Mouse (Mus musculus) thymus, adult 18-20 months (tissue): Measurements from ENCODE around the gene Klf13.

Experiments used
- DNase-seq, 2 experiments: peaks; one replicate each; pipeline ENCODE4 v3.0.0; 2022; ENCODE audit warnings: mixed read lengths in 2 of 2

Klf13 gene

DNA sequence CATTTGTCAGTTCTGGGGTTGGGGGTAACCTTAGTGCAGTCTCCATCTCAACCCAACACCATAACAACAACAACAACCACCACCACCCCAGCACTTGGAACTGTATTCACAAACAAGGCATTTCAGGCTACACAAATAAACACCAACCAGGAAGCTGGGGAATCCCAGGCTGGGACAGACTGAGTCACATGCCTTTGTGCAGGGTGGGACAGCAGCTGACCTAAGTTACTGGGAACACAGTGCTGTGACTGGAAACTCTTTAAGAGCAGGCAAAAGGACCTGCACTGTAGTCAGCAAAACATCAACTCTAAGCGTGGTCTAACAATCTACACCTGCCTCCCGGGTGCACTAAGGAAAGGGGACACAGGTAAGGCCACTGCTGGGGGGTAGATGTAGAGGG, 33.5 kb downstream of the Klf13 start:
- DNase-seq, result no peak

DNA sequence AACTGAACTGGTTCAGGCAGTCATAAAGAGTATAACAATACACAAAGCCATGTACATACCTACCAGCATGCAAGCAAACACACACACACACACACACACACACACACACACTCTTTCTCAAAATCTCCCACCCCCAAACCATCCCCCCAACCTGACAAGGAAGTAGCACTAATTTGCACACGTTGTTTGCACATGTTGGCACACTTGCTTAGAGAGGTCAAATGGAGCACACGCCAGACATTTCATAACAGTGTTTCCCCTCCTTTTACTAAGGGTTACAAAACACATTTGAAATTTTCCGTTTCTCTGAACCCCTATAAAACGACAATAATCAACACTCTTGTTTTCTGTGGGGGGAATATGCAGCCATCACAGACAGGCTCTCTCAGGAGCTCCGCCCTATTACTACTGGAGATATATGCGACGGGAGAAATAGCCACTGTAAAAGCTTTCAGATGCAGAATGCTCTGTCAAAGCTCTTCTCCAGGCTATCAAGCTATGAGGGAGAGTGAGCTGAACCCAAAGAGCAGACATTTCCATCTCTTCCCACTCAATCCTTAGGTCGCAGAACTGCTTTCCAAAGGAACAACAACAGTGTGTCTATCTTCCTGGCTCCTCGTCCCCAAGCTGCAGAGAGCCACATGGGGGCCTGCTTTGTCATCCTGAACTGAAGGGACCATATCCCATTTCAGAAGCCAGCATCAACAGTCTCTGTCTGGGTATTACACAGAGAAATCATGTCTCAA, 34.9 kb downstream of the Klf13 start:
- no peak for DNase-seq

DNA sequence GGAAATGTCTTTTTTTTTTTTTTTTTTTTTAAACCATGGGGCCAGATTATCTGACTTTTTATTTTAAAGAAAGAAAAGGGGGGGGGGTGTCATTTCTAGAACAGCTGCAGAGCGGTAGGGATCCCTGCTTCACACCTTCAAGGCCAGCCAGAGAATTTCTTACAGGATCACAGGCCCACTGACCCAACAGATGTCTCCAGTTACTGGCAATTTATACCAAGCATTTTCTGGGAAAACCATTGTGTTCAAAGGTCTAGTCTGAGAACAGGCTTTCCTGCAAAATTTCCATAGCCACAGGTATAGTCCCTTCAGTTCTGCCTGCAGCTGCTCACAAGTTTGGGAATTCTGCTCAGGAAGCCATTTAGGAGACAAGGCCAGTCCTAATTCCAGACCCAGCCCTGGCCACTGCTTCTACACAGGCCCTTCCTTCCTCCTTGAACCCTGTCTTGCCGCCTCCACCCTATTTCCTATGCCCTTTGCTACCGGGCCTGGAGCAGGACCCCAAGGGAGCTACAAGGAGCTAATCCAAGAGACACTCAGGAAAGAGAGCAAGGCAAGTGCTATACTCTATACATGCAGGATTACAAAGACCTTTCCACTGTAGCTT, 36.0 kb downstream of the Klf13 start:
- DNase-seq, result no peak

DNA sequence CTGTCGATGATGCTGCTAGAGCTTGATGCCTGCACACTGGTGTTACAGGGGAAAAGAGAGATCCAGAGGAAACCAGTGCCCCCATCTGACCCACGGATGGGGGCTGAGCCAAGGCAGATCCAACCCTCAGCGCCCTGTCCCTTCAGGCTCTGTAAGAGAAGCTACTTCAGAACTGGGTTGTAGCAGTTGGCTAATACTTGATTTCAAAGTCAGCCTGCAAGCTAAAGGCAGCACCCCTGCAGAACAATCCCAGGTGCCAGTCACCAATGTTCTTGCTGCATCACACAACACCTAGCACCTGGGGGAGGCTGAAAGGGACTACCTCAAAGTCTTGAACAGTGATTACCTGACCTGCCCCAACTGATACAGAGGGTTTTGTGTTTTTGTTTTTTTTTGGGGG, 36.8 kb downstream of the Klf13 start:
- DNase-seq, result peak in 1 of 2 experiments; percentile 54

DNA sequence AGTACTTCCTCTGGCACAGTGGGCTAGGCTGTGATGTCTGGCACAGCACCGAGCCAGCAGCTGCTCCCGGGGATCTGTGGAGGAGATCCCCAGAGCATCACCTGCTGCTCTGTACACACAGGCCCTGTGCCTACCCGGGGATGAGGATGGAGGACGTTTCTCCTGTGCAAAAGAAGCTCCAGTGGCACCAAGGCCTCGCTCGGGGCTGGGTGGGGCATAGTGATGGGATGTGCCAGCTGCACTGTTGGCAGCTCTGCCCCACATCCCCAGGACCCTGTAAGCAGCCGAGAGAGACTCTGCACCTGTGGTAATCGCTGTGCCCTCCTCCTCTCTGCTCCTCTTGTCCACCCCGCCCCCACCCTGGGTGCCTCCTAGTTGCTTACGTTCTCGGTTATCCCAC, 37.4 kb downstream of the Klf13 start:
- DNase-seq, result peak; percentile 86

DNA sequence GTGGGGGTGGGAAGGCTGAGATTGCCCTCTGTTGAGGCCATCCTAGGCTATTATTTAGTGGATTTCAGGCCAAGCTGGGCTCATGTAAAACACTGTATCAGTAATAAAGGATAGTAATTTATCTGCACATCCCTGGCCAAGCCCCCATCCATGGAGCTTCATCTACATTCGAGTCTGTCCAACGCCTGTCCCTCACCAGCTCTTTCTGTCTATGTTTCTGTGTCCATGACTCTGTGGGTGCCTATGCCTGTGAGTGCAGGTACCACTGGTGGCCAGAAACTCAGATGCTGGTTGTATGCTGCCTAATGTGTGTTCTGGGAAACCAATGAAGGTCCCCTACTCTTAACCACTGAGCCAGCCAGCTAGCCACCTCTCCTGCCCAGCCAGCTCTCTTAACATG, 38.3 kb downstream of the Klf13 start:
- DNase-seq, result no peak

DNA sequence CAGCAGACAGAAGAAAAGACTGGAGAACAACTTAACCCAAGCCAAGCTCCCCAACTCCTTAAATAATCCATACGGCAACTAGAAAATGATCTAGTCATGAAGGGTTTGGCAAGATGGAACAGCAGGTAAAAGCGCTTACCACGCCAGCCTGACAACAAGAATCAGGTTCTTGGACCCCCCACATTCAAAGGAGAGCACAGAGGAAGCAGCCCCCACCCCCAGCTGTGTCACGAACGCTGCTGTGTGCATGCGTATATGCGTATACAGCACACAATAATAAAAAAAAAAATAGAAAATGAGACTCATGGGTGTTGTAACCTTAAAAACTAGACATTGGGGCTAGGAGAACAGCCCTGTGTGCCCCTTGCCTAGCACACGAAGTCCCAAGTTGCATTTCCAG, 38.8 kb downstream of the Klf13 start:
- no peak for DNase-seq

DNA sequence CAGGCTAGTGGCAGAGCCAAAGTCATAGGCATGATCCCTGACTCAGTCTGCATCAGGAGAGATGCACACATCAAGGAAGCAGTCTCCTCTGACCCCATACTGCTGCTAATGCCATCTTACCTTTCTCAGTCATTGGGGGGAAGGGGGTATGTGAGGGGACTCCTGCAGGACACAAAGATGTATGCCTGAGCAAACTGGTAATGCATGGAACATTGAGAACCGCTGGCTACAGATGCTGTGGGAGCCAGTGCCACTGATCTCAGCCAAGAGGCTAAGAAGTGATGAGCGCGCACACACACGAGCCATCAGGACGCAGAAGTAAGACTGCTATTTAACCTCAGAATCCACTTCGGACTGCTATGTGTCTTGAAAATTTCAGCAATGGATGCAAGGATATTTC, 40.5 kb downstream of the Klf13 start:
- no peak for DNase-seq

DNA sequence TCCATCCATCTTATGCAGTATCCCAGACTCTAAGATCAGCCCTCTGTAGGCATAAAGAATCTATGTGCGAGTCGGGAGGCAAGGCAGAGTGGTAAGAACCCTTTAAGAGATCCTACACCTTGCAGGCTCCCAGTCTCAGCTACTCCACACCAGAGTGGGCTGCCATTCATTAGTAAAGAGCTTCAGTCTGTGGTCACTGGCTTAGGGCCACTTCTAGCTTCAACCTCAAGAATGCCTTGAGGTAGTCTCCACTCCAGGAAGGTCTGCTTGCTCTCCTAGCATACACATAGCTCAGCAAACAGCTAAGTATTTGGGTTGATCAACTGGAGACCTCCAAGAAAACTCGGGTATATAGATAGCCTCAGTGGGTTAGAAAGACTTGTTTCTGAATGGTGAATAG, 41.1 kb downstream of the Klf13 start:
- DNase-seq, result no peak

DNA sequence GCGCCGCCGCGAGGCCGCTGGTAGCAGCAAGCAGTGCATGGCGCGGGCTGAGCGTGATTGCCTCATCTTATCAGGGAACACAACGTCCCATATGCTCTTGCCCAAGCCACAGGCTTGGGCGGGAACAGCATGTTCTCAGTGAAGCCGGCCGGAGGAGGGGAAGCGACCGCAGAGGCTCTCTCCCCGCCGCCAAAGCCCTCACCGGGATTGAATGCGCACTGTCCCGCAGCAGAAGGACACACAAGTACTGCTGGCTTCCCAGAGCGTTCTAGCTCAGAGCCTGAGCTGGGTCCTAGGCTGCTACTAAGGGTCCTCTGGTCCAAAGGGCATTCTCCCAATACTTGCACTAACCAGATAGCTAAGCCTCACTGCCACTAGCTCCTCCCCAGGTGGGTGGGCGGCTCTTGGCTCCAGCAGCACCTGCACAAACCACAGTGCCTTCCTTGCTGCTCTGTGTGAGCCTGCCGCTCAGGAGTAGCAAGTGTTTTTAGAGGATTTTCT, 41.7 kb downstream of the Klf13 start:
- peak; percentile 77 to 83 for DNase-seq

DNA sequence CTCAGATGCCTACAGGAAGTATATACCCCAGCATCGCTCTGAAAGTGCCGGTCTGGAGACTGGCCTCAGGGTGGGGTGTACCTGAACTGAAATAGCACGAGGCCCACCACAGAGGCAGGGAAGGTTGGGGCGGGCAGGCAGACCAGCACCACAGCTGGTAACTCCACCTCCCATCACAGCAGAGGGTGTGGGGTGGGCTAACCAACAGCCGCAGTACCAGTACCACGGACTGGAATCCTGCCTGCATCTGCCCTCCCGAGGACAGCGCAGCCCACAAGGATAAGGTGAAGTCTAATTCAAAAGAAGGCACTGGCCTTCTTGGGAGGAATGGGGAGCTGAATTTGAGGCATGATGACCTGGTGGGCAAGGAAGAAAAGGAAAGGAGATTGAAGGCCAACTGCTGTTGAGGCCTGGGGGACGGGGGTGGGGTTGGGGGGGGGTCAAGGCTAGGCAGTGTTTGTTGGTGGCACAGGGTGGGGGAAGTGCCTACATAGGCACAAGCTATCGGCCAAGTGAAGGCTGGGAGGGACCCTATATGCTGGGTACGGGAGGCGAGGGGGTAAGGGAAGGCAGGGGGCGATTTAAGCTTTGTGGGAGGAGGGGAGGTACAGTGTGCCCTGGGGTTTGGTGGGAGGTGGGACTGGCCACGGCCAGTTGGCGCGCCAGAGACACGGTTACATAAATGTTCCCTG, 42.3 kb downstream of the Klf13 start:
- peak in 1 of 2 experiments; percentile 57 for DNase-seq

DNA sequence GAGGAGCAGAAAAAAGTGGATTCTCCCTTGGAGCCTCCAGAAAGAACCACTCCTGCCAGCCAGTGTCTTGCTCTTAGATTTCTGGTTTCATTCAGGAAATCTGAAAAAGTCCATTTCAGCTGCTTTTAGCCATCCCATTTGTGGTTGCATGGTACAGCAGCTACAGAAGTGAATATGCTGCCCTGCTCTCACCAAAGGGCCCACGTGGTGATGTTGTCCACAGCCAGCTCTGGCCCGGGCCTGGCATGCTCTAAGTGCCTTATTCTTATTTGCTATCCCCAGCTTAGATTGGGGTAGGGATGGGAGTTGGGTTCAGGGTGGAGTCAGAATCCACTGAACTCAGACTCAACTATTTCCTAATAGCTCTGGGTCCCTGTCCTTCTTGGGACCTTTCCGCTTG, 43.5 kb downstream of the Klf13 start:
- DNase-seq, result no peak

DNA sequence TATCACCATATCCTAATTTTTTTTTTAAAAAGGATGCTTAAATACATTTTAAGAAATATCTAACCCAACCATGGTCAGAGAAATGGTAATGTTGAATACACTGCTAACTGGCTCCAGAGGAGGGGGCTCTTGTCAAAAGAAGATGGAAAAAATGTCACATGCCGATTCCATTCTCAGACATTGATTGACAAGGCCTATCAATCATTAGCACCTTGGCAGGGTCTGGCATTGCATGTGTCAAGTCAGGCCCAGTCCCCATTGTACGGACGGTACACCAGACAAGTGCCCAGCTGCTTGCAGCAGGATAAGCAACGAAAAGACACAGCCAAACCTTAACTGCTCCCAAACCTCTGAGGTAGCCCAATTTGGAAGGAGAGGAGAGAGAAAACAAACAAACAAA, 44.1 kb downstream of the Klf13 start:
- DNase-seq, result no peak

DNA sequence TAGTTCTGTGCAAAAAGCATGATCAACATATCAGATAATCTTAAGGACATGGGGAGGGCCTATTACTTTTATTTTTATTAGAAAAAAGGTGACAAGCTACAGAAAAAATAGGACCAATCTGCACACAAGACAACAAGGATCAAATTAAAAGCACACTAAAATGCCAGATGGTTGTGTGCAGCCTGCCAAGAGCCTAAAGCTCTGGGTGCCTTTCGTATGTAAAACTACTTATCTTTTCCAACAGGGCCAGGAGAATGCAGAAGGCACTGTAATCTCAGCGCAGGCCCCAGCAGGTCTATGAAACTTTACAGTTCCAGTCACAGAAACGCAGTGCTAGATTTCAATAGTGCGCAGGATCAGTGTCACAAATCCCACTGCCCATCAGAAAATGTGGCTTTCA, 45.0 kb downstream of the Klf13 start:
- DNase-seq, result no peak

DNA sequence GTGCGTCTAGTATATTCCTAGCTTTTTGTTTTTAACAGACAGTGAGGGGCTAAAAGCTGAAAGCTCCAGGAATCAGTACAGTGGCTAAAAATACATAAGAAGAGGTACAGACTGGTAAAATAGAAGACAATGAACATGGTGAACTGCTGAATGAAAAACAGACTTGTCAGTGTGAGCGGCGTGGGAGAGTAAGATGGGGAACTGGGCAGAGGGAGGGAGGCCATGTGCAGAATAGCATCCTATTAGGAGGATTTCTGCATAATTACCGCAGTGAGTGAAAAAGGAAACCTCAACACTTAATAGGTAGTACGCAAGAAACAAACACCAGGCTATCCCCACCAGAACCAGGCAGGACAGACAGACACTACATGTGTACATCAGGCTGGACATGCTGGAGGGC, 45.5 kb downstream of the Klf13 start:
- DNase-seq, result no peak

DNA sequence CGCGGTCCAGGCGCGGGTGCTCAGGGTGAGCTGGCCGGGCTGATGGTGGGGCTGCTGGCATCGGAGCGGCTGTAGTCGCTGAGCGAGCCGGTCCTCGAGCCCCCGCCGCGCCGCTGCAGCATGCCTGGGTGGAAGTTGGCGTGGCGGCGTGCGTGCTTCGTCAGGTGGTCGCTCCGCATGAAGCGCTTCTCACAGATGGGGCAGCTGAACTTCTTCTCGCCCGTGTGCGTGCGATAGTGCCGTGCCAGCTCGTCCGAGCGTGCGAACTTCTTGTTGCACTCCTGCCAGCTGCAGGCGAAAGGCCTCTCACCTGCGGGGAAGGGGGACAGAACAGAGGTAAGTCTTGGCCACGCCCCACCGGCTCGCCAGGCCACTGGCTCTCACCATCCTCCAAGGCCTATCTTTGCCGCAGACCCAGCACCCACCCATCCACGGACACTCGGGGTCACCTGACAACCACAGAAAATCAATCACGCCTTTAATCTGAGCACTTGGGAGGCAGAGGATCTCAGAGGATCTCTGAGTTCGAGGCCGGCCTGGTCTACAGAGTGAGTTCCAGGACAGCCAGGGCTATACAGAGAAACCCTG, 47.1 kb downstream of the Klf13 start:
- no peak for DNase-seq

DNA sequence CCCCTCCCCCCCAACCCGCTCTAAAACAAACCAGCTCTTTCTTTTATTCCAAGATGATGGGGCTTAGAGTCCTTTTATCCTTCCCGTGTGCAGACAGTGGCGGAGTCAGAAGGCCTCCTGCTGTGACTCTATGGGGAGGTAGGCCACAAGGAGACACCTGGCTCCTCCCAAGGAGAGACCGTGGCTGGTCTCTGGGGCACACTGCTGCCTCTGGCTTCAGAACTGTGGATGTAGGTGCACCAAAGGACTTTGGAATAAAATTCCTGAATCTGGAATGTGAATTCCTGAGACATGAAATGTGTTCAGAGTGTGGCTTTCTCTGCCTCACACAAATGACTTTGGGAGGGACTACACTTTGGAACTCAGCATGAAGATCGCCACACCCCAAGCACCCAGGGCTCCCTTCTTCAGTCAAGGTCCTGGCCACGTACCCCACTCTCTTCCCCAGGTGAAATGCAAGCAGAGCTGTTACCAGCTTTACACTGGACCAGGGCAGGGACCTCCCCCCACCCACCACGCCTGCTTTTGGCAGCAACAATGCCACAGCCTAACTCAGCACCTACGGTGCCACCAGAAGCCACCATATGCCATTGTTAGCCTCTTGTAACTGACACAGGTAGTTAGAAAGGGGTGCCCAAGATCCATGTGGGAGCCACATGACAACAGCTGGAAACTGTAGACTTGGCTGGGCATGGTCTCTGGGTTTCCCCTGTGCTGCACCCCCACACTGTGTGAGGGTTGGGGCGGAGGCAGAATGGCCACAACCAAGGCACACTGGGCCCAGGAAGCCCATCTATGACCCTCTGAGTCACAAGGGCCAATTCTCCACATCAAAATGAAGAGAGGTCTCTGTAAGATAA, 49.4 kb downstream of the Klf13 start:
- DNase-seq, result no peak

DNA sequence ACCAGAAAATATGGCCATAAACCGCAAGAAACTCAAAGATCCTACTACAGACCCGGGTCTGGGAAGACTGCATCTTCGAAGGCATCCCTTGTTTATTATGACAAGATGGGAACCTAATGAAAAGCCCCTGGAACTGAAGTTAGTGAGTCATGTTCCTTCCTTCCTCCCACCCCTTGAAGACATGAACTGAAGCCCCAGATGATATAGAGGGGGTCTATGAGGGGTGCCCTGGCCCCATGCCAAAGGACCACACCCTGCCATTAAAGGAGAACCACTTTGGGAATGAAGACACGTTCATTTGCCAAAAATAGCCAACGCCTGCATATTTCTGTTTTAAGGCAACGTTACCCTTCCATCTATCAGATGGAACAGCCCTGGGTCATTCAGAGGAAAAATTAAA, 50.0 kb downstream of the Klf13 start:
- DNase-seq, result no peak

DNA sequence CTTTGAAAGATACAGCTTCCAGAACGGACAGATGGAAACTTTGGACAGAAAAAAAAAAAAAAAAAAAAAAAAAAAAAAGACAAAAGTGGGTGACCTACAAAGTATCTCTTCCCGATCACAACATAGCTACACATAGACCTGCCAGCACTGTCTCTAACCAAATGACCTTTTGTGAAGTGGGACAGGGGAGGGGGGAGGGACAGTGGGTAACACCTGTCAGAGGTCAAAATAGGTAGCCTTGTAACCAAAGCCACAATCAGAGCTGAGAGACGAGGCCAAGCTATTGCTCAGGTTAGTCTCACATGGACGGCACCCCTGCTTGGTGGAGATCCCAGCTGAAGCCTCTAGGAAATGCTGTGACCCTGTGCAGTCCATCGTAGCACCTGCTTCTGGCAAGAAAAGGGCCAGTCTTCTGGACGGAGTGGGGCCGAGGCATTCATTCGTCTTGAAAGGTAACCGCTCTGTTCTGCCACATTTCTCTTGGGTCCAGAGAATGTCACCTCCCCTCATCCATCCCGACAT, 51.1 kb downstream of the Klf13 start:
- no peak for DNase-seq

DNA sequence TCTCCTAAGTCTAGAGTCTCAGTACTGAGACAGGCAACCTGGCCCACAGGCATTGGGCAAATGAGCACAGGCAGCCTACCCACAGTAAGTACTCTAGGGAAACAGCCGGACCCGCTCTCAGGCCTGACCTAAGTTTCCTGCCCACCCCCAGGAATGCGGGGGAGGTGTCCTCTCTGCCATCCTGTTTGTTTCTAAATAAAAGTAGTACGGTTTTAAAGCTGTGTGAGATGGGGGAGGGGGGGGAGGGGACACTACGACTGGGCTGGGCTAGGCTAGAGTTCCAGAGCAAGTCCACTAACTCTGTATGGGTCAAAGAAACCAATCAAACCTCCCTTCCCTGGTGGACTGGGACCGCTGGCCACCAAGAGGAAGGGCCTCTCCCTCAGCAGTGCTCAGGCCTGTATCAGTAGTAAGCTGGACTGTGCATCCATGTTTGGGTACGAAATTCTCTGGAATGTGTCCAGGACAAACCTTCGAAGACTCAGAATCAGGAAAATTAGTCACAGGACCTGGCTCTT, 51.6 kb downstream of the Klf13 start:
- no peak for DNase-seq

DNA sequence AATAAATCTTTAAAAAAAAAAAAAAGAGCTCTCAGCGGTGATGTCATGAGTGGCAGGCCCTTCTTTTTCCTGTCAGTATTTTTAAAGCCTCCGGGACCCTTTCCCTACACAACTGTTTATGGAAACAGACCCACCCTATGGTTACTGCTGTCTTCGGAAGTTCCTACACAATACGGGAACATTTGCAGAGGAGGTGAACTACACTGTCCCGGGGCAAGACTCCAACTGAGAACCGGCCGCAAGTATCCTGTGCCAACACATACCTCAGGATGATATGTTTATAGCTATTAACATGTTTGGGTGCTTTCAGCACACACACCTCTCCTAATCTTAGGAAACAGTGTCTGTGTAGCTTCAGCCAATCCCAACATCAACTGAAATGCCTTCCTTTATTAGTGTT, 53.7 kb downstream of the Klf13 start:
- DNase-seq, result no peak

DNA sequence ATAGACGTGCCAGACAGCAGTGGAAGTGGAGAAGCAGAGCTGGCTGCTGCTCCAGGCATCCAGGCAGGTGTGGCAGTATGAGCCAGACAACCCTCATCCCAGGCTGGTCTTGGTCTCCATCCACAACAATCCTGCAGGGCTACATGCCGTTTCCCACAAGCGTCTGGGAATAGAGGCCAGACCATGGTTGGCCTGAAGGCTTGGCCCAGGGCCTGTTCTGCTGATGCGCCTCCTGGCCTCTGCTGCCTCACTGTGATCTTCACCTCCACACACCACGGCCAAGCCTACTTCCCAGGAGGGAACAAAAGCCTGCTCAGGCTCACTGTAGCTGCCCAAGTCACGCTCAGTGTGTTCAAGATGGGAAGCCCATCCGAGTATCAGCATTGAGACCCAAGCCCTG, 56.0 kb downstream of the Klf13 start:
- DNase-seq, result no peak
